Mouse (Mus musculus): ENCODE measurements around the gene Krtap4-7.
A peak's percentile ranks its signal among the peaks of the same experiment; 100 is the strongest.
"Not testable (repeated sequence)": the region's sequence is repeated elsewhere in the genome, so short reads cannot be mapped to it uniquely, and the experiment has no call there.

Gene Krtap4-7

GRCm38 (mm10) chr11:99643635-99644139 lies at the start of gene Krtap4-7:
Krtap4-7 (minus strand) TSS chr11:99644089.
- DNase-seq (ENCODE audit: low read depth, low spot score) = not testable (repeated sequence)

DNA sequence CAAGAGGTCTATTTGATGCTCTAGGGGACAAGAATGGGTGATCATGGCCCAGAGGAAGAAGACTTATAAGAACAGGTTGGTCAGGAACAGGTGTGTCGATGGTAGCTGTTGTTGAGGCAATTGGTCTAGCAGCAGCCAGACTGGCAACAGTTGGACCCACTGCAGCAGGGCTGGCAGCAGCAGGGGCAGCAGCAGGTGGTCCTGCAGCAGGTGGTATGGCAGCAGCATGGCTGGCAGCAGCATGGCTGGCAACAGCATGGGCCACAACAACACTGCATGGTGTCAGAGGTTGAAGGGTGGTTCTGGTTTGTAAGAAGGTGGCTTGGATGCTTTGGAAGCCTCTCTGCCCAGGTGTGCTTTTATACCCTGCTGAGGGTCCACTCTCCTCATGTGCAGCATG lies 46.6 kb upstream of the Krtap4-7 start, which contains the start of gene Gm14190:
Gm14190 (minus strand) TSS at position 278 of the 400 bp plus-strand sequence.
- no peak for DNase-seq (ENCODE audit: low read depth, low spot score)

DNA sequence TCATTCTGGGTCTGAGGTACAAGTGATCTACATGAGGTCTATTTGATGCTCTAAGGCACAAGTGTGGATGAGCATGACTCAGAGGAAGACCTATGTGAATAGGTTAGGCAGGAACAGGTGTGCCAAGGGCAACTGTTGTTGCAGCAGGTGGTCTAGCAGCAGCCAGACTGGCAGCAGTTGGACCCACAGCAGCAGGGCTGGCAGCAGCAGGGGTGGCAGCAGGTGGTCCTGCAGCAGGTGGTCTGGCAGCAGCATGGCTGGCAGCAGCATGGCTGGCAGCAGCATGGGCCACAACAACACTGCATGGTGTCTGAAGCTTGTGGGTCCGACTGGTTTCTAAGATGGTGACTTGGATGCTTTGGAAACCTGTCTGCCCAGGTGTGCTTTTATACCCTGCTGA lies 41.3 kb upstream of the Krtap4-7 start:
- not testable (repeated sequence) for DNase-seq (ENCODE audit: low read depth, low spot score)

DNA sequence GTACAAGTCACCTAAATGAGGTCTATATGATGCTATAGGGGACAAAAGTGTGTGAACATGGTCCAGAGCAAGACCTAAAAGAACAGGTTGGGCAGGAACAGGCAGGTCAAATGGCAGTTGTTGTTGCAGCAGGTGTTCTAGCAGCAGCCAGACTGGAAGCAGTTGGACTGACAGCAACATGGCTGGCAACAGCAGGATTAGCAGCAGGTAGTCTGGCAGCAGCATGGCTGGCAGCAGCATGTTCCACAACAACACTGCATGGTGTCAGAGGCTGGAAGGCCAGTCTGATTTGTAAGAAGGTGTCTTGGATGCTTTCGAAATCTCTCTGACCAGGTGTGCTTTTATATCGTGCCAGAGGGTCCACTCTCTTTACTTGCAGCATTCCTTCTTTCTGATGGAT lies 39.6 kb upstream of the Krtap4-7 start:
- no peak for DNase-seq (ENCODE audit: low read depth, low spot score)

DNA sequence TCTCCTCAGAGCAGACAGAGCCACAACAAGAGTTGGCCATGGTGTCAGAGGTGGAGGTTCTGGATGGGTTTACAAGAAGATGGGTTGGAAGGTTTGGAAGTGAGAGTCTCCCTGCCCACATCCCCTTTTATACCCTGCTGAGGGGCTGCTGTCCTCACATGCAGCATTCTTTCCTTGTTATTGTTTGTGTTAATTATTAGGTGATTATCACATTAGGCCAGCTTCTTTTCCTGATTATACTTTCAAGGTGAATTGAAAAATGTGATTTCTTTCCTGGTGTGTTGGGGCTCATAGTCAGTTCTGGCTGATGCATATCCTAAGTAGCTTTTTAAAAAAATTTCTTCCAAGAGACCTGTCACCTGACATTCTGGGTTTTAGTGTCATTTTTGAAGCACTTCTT lies 22.0 kb upstream of the Krtap4-7 start, which contains the start of gene Krtap4-6:
Krtap4-6 (minus strand) TSS at position 101 of the 400 bp plus-strand sequence.
- no peak for DNase-seq (ENCODE audit: low read depth, low spot score)

DNA sequence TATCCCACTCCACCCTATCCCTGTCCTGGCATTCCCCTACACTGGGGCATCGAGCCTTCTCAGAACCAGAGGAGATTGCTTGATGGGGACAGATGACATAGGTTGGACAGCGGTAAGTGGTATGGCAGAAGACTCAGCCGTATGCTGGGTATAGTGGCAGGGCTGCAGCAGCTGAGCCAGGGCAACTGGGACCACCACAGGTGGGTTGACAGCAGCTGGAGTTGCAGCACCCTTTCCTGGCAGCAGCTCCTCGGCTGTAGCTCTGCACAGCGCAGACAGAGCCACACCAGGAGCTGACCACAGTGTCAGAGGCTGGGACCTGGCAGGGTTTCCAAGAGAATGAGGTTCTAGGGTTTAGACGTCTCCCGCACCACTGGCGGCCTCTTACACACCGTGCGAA lies 18.9 kb upstream of the Krtap4-7 start:
- no peak for DNase-seq (ENCODE audit: low read depth, low spot score)

DNA sequence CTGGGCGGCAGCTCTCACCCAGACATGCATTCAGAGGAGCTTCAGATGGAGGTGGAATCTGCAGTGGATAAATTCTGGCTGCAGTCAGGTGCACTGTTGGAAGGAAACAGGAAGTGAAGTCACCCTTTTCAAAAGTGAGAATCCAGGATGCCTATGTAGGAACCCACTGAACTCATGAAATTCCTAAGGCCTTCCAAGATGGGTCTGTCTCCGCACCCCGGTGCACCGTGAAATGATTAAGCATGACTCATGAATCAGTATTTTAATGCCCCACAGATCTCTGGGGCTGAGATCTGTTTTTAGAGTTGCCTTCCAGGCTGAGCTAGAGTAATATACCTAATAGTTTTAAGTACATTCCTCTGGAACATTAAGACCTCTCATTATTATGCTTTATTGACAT lies 15.4 kb upstream of the Krtap4-7 start:
- no peak for DNase-seq (ENCODE audit: low read depth, low spot score)

GRCm38 (mm10) chr11:99658467-99659010 lies 14.7 kb upstream of the Krtap4-7 start, which contains the start of gene Gm11563:
Gm11563 (minus strand) TSS chr11:99658960.
- DNase-seq (ENCODE audit: low read depth, low spot score) = peak; percentile 21

DNA sequence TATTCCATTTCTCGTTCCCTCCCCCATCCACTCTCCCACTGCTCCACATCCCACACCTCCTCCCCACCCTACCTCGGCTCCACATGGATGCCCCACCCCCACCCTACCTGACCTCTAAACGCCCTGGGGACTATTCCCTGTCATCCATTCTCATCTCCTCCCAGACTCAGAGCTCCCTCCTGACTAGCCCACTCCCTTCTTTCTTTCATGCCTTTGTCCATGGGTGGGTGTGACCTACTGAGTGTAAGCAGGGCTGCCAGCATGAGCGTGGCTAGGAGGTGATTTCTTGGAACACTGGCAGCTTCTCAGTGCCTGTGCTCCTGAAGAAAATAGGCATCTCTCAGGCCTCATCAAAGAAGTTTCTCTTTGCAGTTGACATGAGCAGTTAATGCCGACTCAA lies 13.2 kb upstream of the Krtap4-7 start:
- peak; percentile 83 for DNase-seq (ENCODE audit: low read depth, low spot score)

- no peak for DNase-seq (ENCODE audit: low read depth, low spot score)
Observed at GRCm38 (mm10) chr11:99650136-99650535, 6.2 kb upstream of the Krtap4-7 start, which contains the start of gene Gm11555. Gm11555 (minus strand) TSS chr11:99650236.

DNA sequence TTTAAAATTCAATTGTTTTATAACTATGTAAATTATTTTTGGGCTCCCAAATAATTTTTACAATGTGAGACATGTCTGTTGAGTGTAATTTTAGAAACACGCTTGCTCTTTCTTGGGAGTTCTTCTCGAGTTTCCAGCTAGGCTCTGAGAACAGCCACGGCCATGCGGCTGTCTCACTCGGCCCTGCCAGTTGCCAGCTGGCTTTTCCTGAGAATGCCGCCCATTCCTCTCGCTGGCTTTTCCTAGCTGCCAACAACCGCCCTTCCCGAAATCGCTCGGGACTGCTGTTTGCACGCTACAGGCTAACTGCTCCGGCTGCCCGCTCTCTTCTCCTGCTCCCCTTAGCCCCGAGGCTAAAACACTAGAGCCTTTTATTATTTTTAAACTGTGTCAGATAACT lies 2.6 kb upstream of the Krtap4-7 start:
- no peak for DNase-seq (ENCODE audit: low read depth, low spot score)

GRCm38 (mm10) chr11:99644351-99644750 lies 462 bp upstream of the Krtap4-7 start:
- no peak for DNase-seq (ENCODE audit: low read depth, low spot score)

GRCm38 (mm10) chr11:99640926-99641325 lies 3.0 kb downstream of the Krtap4-7 start:
- no peak for DNase-seq (ENCODE audit: low read depth, low spot score)

GRCm38 (mm10) chr11:99637086-99637485 lies 6.8 kb downstream of the Krtap4-7 start:
- DNase-seq (ENCODE audit: low read depth, low spot score) = no peak

GRCm38 (mm10) chr11:99634653-99635134 lies 9.2 kb downstream of the Krtap4-7 start, which contains the start of gene Krtap4-2:
Krtap4-2 (minus strand) TSS chr11:99635084.
- no peak for DNase-seq (ENCODE audit: low read depth, low spot score)

GRCm38 (mm10) chr11:99633293-99633692 lies 10.6 kb downstream of the Krtap4-7 start:
- DNase-seq (ENCODE audit: low read depth, low spot score) = no peak

DNA sequence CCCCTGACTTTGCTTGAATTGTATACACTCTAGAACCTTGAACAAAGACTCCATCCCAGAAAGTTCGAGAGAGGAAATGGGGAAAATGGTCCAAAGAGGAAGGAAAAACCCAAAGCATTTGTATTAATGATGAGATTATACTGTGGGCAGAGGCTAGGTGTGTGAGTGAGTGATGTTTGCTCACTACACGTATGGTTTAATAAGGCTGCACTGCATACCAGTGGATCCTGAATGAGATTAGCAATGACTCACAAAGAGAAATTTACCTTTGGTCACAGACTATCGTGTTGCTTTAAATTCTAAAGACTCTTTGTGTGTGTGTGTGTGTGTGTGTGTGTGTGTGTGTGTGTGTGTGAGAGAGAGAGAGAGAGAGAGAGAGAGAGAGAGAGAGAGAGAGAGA lies 13.0 kb downstream of the Krtap4-7 start:
- DNase-seq (ENCODE audit: low read depth, low spot score) = no peak

DNA sequence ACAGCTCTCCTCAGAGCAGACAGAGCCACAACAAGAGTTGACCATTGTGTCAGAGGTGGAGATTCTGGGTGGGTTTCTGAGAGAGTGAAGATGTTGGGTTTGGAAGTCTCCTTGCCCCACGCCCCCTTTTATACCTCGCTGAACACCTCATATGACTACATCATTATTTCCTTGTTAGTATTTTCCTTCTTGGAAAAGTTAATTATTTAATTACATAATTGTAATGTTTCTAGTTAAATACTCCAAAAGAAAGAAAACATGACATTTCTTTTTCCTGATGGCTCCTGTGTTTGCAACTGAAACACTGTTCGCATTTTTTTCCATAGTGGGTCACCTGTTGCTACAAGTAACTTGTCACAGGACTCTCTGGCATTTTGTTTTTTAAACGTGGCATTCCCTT lies 15.8 kb downstream of the Krtap4-7 start, which contains the start of gene Krtap4-1:
Krtap4-1 (minus strand) TSS at position 101 of the 400 bp plus-strand sequence.
- no peak for DNase-seq (ENCODE audit: low read depth, low spot score)

- DNase-seq (ENCODE audit: low read depth, low spot score) = no peak
Observed at GRCm38 (mm10) chr11:99620335-99620734, 23.6 kb downstream of the Krtap4-7 start, which contains the start of gene Gm11562. Gm11562 (minus strand) TSS chr11:99620435.

- no peak for DNase-seq (ENCODE audit: low read depth, low spot score)
Observed at GRCm38 (mm10) chr11:99614796-99615363, 29.0 kb downstream of the Krtap4-7 start, which contains the start of gene Krtap2-4. Krtap2-4 (minus strand) TSS chr11:99614846.

GRCm38 (mm10) chr11:99610089-99610488 lies 33.8 kb downstream of the Krtap4-7 start, which contains the start of gene Gm11937:
Gm11937 (minus strand) TSS chr11:99610189.
- DNase-seq (ENCODE audit: low read depth, low spot score) = not testable (repeated sequence)

GRCm38 (mm10) chr11:99609126-99609525 lies 34.8 kb downstream of the Krtap4-7 start:
- no peak for DNase-seq (ENCODE audit: low read depth, low spot score)
